Mouse (Mus musculus) limb, embryonic 15.5 days (tissue): ENCODE measurements around the gene Olfr20. TPM values are rescaled to one million over a fixed set of nuclear protein-coding genes. Genes with fewer than 3 reads are reported as not detected.

Experiments used
- ATAC-seq: fragments of 200-750 bp; cut with Nextera tagmentation; 2 replicates; pipeline ENCODE4 v1.8.0; 2017; ENCODE audit warnings: low read depth, moderate TSS enrichment; ENCODE audit not compliant: insufficient number of reproducible peaks, low FRiP score, low TSS enrichment
- H3K27ac ChIP-seq: fragments of 300-500 bp; sonication (generic); 2 replicates; pipeline ENCODE4 v1.5.1; 2015; ENCODE audit warnings: moderate library complexity, mild to moderate bottlenecking, inconsistent platforms
- H3K27me3 ChIP-seq: fragments of 300-500 bp; sonication (generic); 2 replicates; pipeline ENCODE4 v1.6.1; 2015; ENCODE audit warnings: inconsistent platforms
- H3K36me3 ChIP-seq: fragments of 300-500 bp; sonication (generic); 2 replicates; pipeline ENCODE4 v1.6.1; 2015; ENCODE audit warnings: inconsistent platforms
- H3K4me1 ChIP-seq: fragments of 300-500 bp; sonication (generic); 2 replicates; pipeline ENCODE4 v1.6.1; 2015; ENCODE audit warnings: inconsistent platforms
- H3K4me2 ChIP-seq: fragments of 300-500 bp; sonication (generic); 2 replicates; pipeline ENCODE4 v1.6.1; 2015; ENCODE audit warnings: mild to moderate bottlenecking, inconsistent platforms
- H3K4me3 ChIP-seq: fragments of 300-500 bp; sonication (generic); 2 replicates; pipeline ENCODE4 v1.5.1; 2015; ENCODE audit warnings: mild to moderate bottlenecking, inconsistent platforms
- H3K9ac ChIP-seq: fragments of 300-500 bp; sonication (generic); 2 replicates; pipeline ENCODE4 v1.6.1; 2015; ENCODE audit warnings: inconsistent platforms
- H3K9me3 ChIP-seq: fragments of 300-500 bp; sonication (generic); 2 replicates; pipeline ENCODE4 v1.6.1; 2016; ENCODE audit warnings: inconsistent platforms
- WGBS: fragments of 180-500 bp; shearing (Covaris S2); methylation state at CpG from one replicate; pipeline ENCODE4 v1.1.7; 2015; 5-methylcytosine and 5-hydroxymethylcytosine counted together
- polyA plus RNA-seq: library from polyadenylated mRNA; unstranded; fragments of >200 nt; fragmentation: Nextera tagmentation; extraction: Ambion mirVana; gene quantifications from 2 replicates; pipeline ENCODE4 v1.2.1, GENCODE M21; 2015

Olfr20 gene
- polyA plus RNA-seq, 1 experiment from 2014 or later: not detected

GRCm38 (mm10) chr11:73395374-73395773 lies 44.8 kb downstream of the Olfr20 start:
- no peak overlapping the region for H3K4me2 ChIP-seq
- H3K4me3 ChIP-seq: no peak overlapping the region
- H3K27ac ChIP-seq: no peak overlapping the region
- 57% methylated on average over 4 of the region's 4 CpGs for WGBS
- no peak overlapping the region for H3K9ac ChIP-seq
- H3K36me3 ChIP-seq: no peaks in the 10 kb centered on the region
- H3K9me3 ChIP-seq: no peaks in the 10 kb centered on the region
- no peaks in the 10 kb centered on the region for H3K27me3 ChIP-seq
- no peak for ATAC-seq
- no peaks in the 10 kb centered on the region for H3K4me1 ChIP-seq

- no peak for ATAC-seq
- H3K4me1 ChIP-seq: no peaks in the 10 kb centered on the region
- no peaks in the 10 kb centered on the region for H3K36me3 ChIP-seq
- H3K27me3 ChIP-seq: no peaks in the 10 kb centered on the region
- H3K9me3 ChIP-seq: no peaks in the 10 kb centered on the region
- no peak within 1 kb of the TSS for H3K4me3 ChIP-seq
- no peak within 1 kb of the TSS for H3K9ac ChIP-seq
- H3K4me2 ChIP-seq: no peak within 1 kb of the TSS
- H3K27ac ChIP-seq: no peak within 1 kb of the TSS
Observed at GRCm38 (mm10) chr11:73399514-73399913, 48.9 kb downstream of the Olfr20 start, which contains the start of gene Olfr1. Gene Olfr1 (minus strand): TSS chr11:73399614.

Other genes with a start within 250 kb of the Olfr20 start
- gene Haspin, start 212.5 kb upstream of the Olfr20 start, polyA plus RNA-seq: 10.8 and 11.0 TPM in 2 replicates
- gene P2rx5, start 190.4 kb upstream of the Olfr20 start, polyA plus RNA-seq: 1.2 and 2.0 TPM in 2 replicates
- 91.9 and 95.4 TPM in 2 replicates for gene Emc6, start 173.7 kb upstream of the Olfr20 start, polyA plus RNA-seq
- gene Tax1bp3, start 173.7 kb upstream of the Olfr20 start, polyA plus RNA-seq: 217 and 224 TPM in 2 replicates
- 22.0 and 24.6 TPM in 2 replicates for gene Ctns, start 151.7 kb upstream of the Olfr20 start, polyA plus RNA-seq
- 2.8 and 3.0 TPM in 2 replicates for gene Shpk, start 151.3 kb upstream of the Olfr20 start, polyA plus RNA-seq
- gene Trpv1, start 116.5 kb upstream of the Olfr20 start, polyA plus RNA-seq: 0.09 and 0.13 TPM in 2 replicates
- gene Trpv3, start 83.4 kb upstream of the Olfr20 start, polyA plus RNA-seq: 0.88 and 0.92 TPM in 2 replicates
- 0.74 and 2.0 TPM in 2 replicates for gene Aspa, start 21.2 kb upstream of the Olfr20 start, polyA plus RNA-seq
- gene Gm49340, start 21.0 kb upstream of the Olfr20 start, polyA plus RNA-seq: not detected in 2 replicates
- gene Spata22, start 21.0 kb upstream of the Olfr20 start, polyA plus RNA-seq: not detected in 2 replicates
- not detected in 2 replicates for gene Olfr376, start 20.5 kb downstream of the Olfr20 start, polyA plus RNA-seq
- not detected in 2 replicates for gene Olfr1, start 48.8 kb downstream of the Olfr20 start, polyA plus RNA-seq
- not detected in 2 replicates for gene Olfr378, start 77.7 kb downstream of the Olfr20 start, polyA plus RNA-seq
- not detected in 2 replicates for gene Olfr380, start 106.7 kb downstream of the Olfr20 start, polyA plus RNA-seq
- gene Olfr381, start 140.8 kb downstream of the Olfr20 start, polyA plus RNA-seq: not detected in 2 replicates
- gene Olfr382, start 166.4 kb downstream of the Olfr20 start, polyA plus RNA-seq: not detected in 2 replicates
- not detected in 2 replicates for gene Olfr385, start 242.2 kb downstream of the Olfr20 start, polyA plus RNA-seq
- gene Olfr384, start 247.8 kb downstream of the Olfr20 start, polyA plus RNA-seq: not detected in 2 replicates